Mouse (Mus musculus) ES-Bruce4 (cell line): ENCODE results near the gene Tbp. TPM values are rescaled to one million over a fixed set of nuclear protein-coding genes. Genes with fewer than 3 reads are reported as not detected.
"Not testable (repeated sequence)": the region's sequence is repeated elsewhere in the genome, so short reads cannot be mapped to it uniquely, and the experiment has no call there.

Experiments
- H3K27ac ChIP-seq: 2 replicates; pipeline ENCODE4 v1.5.1; 2012; ENCODE audit warnings: low read length, inconsistent platforms; ENCODE audit not compliant: insufficient read depth
- H3K27me3 ChIP-seq: 2 replicates; pipeline ENCODE4 v1.6.1; 2012; ENCODE audit warnings: mild to moderate bottlenecking, low read length, inconsistent platforms; ENCODE audit not compliant: control insufficient read depth, poor library complexity, insufficient read depth, severe bottlenecking
- H3K36me3 ChIP-seq: 2 replicates; pipeline ENCODE4 v1.6.1; 2012; ENCODE audit warnings: inconsistent platforms, mild to moderate bottlenecking, low read length, moderate library complexity; ENCODE audit not compliant: control insufficient read depth, poor library complexity, insufficient read depth, severe bottlenecking
- H3K4me1 ChIP-seq: one replicate; pipeline ENCODE4 v1.8.1; 2011; ENCODE audit warnings: low read length; ENCODE audit not compliant: control insufficient read depth, insufficient read depth
- H3K4me3 ChIP-seq: 2 replicates; pipeline ENCODE4 v1.5.1; 2011; ENCODE audit warnings: low read depth, mild to moderate bottlenecking, low read length
- H3K9ac ChIP-seq: 2 replicates; pipeline ENCODE4 v1.6.1; 2012; ENCODE audit warnings: low read depth, mild to moderate bottlenecking, inconsistent platforms; ENCODE audit not compliant: poor library complexity, severe bottlenecking
- H3K9me3 ChIP-seq: replicated peaks from 2 replicates; pipeline ENCODE4 v1.6.1; 2012; ENCODE audit warnings: mild to moderate bottlenecking, low read length, inconsistent platforms; ENCODE audit not compliant: control insufficient read depth, poor library complexity, insufficient read depth, severe bottlenecking
- CTCF ChIP-seq: IDR thresholded peaks from one replicate; pipeline ENCODE4 v1.8.1; 2011; ENCODE audit warnings: low read depth, low read length
- EP300 ChIP-seq: IDR thresholded peaks from 2 replicates; pipeline ENCODE4 v1.6.1; 2011; ENCODE audit warnings: low read depth, low read length; ENCODE audit not compliant: insufficient read depth
- POLR2A ChIP-seq: IDR thresholded peaks from one replicate; pipeline ENCODE4 v1.8.1; 2011; ENCODE audit warnings: low read length; ENCODE audit not compliant: insufficient read depth
- polyA plus RNA-seq: library from polyadenylated mRNA; stranded (reverse); fragments of >200 nt; gene quantifications from 2 replicates; pipeline ENCODE4 v1.2.4, GENCODE M21; 2011; ENCODE audit warnings: low read depth; ENCODE audit not compliant: missing spikeins, insufficient read depth, insufficient read length

The Tbp gene
- polyA plus RNA-seq, 1 experiment: 55.5 TPM

DNA sequence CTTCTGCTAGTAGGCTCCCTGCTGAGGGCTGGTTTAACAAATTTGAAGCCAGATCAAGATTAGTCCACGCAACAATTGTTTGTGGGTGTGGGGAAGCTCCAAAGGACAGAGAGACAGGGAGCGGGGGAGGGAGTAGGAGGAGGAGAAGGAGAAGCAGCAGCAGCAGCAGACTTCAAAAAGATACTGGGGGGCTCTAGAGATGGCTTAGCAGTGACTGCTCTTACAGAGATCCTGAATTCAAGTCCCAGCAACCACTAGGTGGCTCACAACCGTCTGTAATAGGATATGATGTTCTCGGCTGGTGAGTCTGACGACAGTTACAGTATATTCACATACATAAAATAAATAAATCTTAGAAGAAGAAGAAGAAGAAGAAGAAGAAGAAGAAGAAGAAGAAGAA, 30.5 kb downstream of the Tbp start:
- Histone ChIP-seq H3K9ac (no peak overlapping the region), H3K27ac (no peak overlapping the region), H3K9me3 (no peaks in the 10 kb centered on the region), H3K4me3 (no peak overlapping the region), H3K27me3 (0 out of 2 replicates have a peak, but pooled peaks cover under 1% of the 10 kb centered on the region), H3K36me3 (0 out of 2 replicates have a peak, but pooled peaks cover 4% of the 10 kb centered on the region), H3K4me1 (no peaks in the 10 kb centered on the region)
- TF ChIP-seq EP300: no peak
- TF ChIP-seq POLR2A: no peak
- no peak for TF ChIP-seq CTCF

DNA sequence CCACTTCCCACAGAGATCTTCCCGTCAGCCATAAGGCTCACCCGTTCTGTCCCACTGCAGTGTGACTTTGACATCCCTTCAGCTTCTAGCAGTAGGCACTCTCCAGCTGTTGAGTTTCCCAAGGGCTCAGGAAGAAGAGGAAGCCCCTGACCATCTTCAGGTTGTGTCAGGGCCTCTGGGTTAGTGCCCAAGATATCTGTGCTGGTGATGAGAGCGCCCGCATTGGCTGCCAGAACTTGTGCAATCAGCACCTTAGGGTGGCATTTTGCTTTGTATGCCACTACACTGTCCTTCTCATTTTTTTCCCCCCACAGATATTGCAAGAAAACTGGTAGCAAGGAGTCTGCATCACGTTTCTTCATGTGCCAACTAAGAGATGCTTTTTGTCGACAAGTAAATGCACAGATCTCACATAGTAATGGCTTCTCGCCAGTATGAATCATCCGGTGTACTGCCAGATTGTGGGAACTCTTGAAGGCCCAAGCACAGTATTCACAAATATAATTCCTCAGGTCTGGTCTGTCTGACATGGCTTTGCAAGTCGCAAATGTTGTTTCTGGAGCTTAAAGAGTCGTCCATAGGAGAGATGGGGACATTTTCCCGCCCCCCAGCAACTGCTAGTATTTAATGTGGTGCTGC, 35.6 kb downstream of the Tbp start:
- Histone ChIP-seq H3K27ac (no peak overlapping the region), H3K27me3 (peaks cover 8% of the 10 kb centered on the region), H3K9me3 (no peaks in the 10 kb centered on the region), H3K36me3 (no peaks in the 10 kb centered on the region), H3K9ac (no peak overlapping the region), H3K4me3 (no peak overlapping the region), H3K4me1 (no peaks in the 10 kb centered on the region)
- TF ChIP-seq POLR2A (no peak), CTCF (no peak), EP300 (no peak)

DNA sequence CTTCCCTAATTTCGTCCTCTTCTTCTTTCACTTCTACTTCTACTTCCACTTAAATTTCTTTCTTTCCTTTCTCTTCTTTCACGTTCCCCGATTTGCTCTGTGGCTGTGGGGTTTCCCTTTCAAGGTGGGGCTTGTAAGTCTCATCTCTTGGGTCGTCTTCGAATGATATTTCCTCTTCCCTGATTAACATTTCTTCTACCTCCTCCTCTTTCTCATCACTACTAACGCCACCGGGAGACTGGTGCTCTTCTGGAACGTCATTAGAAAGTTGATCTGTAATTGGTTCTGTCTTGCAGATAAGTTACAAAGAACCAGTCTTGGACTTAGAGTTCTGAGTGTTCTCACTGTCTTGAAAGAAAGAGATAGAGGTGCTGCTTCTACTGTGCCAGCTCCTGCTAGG, 36.3 kb downstream of the Tbp start:
- no peaks in the 10 kb centered on the region for H3K36me3 ChIP-seq
- peaks cover 8% of the 10 kb centered on the region for H3K27me3 ChIP-seq
- no peak overlapping the region for H3K4me3 ChIP-seq
- H3K4me1 ChIP-seq: no peaks in the 10 kb centered on the region
- no peaks in the 10 kb centered on the region for H3K9me3 ChIP-seq
- TF ChIP-seq CTCF (no peak), POLR2A (no peak), EP300 (no peak)
- no peak overlapping the region for H3K27ac ChIP-seq
- H3K9ac ChIP-seq: no peak overlapping the region

DNA sequence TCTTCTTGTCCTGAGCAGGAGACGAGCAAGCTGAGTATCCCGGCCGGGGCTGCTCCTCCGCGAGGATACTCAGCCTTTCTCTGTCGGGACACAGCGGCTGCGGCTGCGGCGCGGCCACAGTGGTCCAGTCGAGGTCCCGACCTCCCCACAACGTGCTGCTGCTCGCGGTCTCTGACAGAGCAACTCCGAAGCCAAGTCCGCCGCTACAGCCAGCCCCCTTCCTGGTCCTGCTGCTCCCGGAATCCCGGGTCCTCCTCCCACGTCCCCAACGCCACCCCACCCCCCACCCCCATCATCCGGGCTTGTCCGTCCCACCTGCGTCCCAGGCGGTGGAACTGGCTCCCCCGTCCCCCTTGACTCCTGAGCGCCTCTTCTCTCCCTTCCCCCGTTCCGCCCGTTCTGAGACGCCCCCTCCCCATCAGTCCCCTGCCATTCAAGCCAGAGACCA, 36.8 kb downstream of the Tbp start:
- H3K27ac ChIP-seq: no peak overlapping the region
- peak overlapping the region; percentile 57 for H3K4me3 ChIP-seq
- TF ChIP-seq CTCF (no peak), POLR2A (no peak)
- H3K27me3 ChIP-seq: peaks cover 8% of the 10 kb centered on the region
- no peaks in the 10 kb centered on the region for H3K4me1 ChIP-seq
- no peaks in the 10 kb centered on the region for H3K9me3 ChIP-seq
- peak overlapping the region; percentile 29 for H3K9ac ChIP-seq
- no peaks in the 10 kb centered on the region for H3K36me3 ChIP-seq

DNA sequence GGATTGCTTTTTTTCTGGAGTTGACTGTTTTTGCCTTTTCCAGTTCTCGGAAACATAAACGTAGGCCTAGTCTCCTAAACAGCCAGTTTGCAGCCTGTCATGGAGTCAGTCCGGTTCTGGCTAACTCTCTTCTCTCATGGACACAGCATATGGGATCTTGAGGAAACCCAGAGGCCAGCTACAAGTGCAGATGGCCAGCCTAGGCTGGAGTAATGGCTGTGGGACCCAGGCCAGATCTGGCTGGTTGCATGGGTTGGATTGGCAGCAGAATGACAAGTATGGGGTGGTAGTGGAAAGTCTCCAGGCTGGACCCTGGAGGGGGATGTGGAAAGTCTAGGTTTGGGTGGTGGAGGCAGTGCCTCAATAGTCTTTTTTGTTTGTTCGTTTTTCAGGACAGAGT, 40.6 kb downstream of the Tbp start:
- Histone ChIP-seq H3K27ac (no peak overlapping the region), H3K27me3 (peaks cover 6% of the 10 kb centered on the region), H3K4me3 (no peak overlapping the region), H3K4me1 (no peaks in the 10 kb centered on the region), H3K9ac (no peak overlapping the region), H3K36me3 (no peaks in the 10 kb centered on the region), H3K9me3 (no peaks in the 10 kb centered on the region)
- TF ChIP-seq CTCF (no peak), POLR2A (no peak), EP300 (no peak)

DNA sequence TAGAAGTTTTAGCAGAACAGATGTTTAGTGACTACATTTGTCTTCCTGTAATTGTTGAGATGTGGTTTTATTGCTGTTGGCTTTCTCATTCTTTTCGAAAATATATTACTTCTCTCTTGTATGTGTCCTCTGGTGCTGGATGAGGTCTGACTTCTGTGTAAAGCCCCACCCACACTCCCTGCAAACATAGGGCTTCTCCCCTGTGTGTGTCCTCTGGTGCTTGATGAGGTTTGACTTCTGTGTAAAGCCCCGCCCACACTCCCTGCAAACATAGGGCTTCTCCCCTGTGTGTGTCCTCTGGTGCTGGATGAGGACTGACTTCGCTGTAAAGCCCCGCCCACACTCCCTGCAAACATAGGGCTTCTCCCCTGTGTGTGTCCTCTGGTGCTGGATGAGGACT, 44.2 kb downstream of the Tbp start:
- not testable (repeated sequence) for H3K27ac ChIP-seq, H3K9me3 ChIP-seq, H3K27me3 ChIP-seq, H3K36me3 ChIP-seq, H3K9ac ChIP-seq, H3K4me1 ChIP-seq
- peak overlapping the region; percentile 47 for H3K4me3 ChIP-seq
